Mouse (Mus musculus) urinary bladder, adult 18-20 months (tissue): ENCODE results near the gene Mroh3.
A peak's percentile ranks its signal among the peaks of the same experiment; 100 is the strongest.

Experiments used
- DNase-seq, 2 experiments: peaks; one replicate each; pipeline ENCODE4 v3.0.0; 2022; ENCODE audit warnings: low spot score in 2 of 2, mixed read lengths in 2 of 2

Gene Mroh3

DNA sequence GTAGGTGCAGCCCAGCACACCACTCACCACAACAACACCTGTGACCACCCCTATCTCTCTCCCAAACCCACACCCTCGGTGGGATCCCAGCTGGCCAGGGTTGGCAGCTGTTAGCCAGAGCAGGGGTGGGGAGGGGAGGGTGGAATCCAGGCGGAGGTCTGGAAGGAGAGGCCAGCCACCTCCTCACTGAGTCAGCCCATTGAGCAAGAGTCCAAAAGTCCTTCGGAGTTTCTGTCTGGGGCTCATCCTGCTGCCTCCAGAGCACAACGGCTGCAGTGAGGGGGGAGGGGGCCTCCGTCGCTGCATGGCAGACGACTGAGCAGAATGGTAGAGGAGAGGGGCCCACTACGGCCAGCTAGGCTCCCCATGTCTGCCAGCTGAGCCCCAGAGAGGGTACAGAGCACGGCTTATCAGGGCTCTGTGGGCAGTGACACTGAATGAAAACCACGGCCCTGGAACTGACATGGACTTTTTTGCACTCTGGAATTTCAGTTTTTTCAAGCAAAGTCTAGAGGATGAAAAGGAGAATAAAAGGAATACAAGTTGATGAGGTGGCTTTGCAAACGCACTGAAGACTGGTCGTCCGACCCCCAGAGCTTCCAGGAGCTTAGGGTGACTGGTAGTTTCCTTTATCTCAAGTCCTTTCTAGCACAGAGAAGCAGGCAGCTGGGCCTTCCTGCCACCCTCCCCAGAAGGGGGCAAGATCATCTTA lies 15.9 kb upstream of the Mroh3 start:
- DNase-seq = peak in 1 of 2 experiments; percentile 41

DNA sequence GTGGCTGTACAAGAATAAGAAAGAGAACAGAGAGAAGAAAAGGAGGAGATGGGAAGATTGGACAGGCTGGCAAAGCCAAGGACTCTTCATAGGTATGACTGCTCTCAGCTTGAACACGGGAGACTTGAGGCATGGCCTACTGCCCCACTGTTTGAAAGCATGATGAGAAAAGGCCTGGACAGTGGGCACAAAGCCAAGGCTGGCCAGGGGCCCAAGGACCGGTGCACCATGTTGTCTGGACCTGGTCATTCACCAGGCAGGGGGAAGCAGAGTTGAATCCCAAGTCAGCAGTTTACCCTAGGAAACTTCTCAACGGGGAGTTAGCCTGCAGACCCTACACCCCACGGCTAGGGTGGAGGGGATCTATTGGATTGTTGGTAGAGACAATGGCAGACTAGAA lies 15.2 kb upstream of the Mroh3 start:
- no peak for DNase-seq

DNA sequence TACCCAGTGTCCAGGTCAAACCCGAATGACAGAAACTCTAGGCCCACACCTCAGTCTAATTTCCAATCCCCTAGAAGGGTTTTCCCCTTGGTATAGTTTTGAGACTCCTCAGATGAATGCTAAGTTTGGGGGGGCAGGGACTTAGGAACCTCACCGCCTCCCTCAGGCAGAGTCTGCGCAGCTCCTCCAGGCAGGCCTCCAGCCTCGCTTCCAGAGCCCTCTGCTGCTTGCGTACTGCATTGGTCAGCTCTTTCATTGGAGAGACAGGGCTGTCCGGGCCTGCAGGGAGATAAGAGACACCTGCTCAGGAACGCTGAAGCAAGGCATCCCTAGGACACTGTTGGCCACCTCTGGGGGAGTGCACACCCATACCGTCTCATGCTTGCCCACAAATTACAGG lies 14.0 kb upstream of the Mroh3 start:
- DNase-seq = no peak

DNA sequence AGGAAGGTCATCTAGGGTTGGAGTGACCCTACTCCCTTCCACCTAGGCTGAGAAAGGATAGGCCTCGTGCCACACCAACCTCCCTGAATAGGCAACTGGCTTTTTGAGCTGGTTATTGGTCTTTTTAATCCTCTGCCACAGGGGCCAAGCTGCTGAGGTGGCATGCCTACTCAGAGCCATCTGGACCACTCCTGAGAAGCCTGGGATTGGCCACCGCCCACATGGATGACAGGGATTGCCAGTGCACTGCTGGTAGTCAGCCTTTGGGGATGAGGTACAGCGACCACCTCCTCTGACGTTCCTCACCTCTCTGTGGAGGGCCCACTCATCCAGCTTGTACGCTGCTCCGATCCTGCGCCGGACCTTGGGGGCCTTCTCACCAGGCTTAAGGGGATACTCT lies 13.2 kb upstream of the Mroh3 start:
- DNase-seq = no peak

DNA sequence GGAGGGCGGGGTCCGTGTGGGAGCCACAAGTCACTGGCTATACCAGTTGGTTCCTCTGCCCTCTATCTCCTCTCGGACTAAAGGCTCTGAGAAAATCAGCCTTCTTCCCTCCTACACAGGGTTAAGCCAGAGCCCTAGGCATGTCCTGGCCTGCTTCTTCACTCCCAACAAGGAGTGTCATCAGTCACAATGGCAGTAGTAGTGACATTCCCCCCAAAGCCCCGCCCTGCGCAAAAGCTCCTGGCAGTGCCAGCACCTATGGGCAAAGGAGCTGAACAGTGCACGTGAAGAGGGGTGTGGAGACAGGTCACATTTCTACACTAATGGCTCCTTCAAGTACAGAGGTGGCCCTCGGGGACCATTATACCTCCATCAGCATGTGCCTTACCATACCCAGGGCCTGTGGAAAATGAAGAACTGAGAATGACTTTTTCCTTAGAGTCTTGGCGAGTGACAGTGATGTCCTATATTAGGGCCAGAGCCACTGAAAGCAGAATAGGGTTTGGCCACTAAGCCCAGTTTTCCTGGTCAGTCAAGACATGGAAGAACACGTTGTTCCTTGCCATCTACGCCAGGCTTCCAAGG lies 11.2 kb upstream of the Mroh3 start:
- peak; percentile 58 to 75 for DNase-seq

DNA sequence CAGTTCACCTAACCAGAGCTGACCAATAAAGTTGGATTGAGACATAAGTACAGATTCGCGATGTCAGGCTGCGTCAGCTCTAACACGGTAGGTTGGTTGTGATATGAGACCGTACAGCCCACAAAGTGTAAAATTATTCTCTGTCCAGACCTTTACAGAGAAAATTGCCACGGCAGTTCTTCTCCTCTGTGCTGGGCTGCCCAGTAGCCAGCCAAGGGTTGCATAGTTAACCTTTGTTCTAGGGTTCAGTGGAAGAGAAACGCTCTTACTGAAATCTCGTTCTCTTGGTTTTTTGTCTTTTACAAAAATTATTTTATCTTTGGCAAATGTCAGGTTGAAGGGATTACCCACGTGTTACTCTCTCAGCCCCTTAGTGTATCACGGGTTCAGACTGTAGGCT lies 9.8 kb upstream of the Mroh3 start:
- no peak for DNase-seq

DNA sequence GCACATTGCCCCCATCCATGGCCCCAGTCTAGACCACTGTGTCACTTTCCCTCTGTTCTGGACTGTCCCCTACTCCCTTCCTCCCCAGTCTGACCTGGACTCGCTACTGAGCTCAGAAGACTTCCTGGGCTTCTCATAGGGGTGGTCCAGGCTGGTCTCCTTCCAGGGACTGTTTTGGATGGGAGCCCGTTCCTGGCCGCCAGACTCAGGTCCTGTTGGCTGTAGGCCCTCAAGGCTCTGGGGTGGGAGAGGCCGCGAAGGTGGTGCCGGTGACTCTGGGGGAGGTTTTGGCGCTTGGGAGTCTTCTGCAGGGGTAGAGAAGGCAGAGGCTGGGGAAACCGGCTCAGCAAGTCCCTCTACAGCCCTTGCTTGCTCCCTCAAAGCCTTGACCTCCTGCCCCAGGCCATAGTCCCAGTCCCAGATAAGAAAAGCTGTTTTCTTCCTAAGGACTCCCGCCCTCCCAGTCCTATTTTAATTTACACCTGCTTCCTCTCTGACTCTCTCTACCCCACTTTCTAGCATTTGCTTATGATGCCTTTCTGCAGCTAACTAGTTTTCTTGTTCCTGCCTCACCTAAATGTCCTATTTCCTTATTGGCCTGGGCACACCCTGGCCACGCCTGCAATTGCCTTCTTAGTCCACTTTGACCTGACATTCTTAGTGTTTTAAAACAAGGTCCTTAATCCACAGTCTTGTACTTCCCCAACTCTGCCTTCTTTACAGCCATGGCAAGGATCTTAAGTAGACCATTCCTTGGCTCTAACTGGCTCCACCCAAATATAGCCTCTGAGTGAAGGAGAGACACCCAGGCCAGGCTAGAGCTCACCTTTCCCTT lies 7.6 kb upstream of the Mroh3 start:
- peak; percentile 60 to 71 for DNase-seq

DNA sequence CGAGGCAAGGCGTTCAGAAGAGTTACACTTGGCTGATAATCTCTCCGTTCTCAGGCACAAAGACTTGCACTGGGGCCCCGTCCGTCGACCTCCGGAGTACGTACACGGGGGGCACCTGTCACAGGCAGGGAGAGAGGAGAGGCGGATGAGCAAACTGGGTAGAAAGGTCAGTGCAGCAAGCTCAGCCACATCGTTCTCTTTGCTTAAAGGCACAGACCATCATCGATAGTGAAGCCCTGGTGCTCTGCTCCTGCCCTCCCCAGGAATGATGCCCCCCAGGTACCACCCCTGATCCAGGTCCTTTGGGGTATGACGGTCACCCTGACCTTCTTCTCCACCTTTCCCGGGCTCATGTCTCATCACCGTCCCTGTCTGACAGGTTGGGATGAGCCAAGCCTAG lies 1.7 kb upstream of the Mroh3 start:
- no peak for DNase-seq

DNA sequence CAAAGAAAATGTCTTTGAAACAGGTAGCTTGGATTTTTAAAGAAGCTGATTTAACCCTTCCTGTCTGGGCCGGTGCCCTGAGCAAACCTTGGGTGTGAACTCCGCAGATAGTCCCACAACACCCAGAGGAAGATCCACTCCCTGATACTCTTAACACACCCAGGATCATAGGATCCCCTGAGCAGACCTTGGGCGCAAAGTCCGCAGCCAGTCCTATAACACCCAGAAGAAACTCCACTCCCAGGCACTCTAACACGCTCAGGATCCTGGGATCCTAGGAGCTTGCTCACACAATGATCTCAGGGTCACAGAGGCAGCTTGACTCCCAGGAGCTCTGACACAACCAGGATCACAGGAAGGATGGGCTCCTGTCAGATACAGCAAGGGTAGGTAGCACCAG lies 22.6 kb downstream of the Mroh3 start:
- DNase-seq = no peak

DNA sequence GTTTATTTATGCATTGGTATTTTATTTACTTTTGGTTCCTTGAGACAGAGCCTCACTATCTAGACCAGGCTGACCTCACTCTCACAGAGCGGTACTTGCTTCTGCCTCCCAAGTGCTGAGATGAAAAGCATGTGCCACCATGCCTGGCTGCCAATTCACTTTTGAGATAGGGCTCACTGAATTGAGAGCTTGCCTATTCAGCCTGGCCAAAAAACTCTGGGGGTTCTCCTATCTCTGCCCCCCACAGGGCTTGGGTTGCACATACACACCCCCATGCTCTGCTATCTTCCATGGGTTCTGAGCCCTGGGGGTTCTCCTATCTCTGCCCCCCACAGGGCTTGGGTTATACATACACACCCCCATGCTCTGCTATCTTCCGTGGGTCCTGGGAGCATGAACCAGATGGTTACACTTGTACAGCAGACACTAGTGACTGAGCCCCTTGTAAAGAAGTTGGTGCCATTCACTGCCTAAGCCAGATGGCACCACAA lies 33.1 kb downstream of the Mroh3 start:
- DNase-seq = no peak

DNA sequence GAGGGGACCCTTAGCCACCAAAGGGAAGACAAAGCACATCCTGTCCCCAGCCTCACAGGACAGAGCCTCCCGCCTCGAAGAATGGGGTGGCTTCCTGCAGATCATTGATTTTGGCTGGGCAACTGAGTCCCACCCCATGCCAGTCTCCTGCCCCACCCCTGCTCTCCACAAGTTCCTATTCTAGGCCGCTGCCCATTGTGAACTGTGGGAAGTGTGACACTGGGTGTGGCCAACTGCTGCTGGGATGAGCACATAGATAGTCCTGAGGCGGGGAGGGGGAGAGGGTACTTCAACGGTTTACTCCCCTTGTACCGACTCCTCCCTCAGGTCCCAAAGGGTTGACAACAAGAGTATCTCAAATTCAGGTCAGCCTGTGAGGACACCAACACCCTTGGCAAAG lies 33.9 kb downstream of the Mroh3 start:
- DNase-seq = no peak

DNA sequence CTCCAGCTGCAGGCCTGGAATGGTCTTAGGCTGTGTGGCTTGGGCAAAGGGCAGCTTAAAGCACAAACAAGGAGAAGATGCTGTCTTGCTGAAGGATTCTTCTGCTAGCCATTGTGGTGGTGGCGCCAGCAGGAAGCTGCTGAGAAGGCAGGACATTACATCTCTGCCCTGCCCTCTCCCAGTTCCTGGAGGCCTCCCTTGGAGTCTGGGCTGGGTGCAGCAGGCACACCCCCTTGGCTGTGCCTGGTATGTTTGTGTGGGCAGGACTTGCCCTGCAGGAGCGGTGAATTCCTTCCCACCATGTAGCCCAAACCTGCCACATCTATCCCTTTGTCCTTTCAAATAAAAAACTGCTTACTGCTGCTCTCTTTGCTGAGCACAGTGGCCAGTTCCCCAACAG lies 35.5 kb downstream of the Mroh3 start:
- peak in 1 of 2 experiments; percentile 16 for DNase-seq

DNA sequence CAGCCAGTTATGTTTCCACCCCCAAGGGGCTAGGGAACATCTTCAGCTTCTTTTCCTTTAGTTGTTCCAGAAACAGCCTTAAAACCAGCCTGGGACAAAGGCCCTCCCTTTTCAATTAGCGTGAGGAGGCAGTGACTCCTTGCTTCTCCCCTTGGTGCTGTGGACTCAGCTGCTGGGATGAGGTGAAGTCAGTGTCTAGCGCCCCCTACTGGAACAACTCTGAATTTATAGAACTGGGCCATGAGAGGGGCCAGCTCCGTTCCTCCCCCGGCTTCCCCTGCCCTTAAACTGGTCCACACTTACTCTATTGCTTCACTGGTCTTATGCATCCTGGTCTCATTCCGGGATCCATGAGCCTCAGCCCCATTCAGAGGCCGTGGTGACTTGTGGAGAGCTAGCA lies 37.4 kb downstream of the Mroh3 start:
- DNase-seq = no peak

DNA sequence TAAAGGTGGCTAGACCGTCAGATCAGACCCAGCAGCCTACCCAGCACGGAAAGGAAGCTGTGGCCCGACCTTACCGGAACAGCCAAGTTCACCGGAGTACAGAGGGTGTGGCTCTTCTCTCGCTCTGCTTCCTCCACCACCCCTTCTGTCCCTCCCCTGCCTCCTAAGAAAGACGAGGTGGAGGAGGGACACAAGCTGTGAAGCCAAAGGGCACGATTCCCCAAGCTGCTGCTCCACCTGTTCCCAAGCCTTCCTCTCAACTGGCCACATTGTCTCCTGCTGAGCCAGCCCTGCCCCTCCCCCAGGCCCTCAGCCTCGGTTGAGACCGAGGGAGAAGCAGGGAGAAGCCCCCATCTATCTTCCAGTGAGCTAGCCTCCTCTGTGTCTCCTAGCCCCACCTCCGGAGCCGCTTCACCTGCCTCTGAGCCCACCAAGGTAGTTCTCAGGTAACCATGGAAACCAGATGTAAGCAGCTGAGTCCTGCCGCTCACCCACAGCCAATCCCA lies 38.5 kb downstream of the Mroh3 start:
- peak in 1 of 2 experiments; percentile 31 for DNase-seq

DNA sequence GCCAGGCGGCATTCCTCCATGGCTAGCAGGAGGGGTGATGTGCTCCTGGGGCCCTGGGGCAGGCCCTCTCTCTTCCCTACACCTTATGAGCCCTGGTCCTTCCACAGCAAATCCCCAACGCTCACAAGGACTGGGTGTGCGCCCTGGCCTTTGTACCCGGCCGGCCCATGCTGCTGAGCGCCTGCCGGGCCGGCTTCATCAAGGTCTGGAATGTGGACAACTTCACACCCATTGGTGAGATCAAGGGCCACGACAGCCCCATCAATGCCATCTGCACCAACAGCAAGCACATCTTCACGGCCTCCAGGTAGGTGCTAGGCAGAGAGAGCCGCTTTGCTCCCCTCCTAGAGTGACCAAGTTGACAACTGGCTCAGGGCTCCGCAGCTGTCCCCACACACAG lies 39.9 kb downstream of the Mroh3 start:
- no peak for DNase-seq

DNA sequence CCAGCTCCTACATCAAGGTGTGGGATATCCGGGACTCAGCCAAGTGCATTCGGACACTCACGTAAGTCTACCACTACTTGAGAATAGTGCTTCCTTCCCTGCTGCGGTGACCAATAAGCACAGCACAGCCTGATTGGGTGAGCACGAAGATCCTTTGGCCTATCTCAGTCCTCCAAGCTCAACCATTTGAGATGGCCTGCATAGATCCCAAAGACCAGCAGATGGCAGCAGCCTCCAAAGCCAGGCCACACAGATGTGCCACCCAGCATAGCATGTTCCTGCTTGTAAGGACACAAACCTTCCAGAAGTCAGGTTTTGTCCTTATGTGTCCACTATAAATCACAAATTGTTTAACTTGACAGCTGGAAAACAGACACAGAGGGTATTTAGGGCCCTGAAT lies 42.5 kb downstream of the Mroh3 start:
- DNase-seq = peak; percentile 29 to 63

DNA sequence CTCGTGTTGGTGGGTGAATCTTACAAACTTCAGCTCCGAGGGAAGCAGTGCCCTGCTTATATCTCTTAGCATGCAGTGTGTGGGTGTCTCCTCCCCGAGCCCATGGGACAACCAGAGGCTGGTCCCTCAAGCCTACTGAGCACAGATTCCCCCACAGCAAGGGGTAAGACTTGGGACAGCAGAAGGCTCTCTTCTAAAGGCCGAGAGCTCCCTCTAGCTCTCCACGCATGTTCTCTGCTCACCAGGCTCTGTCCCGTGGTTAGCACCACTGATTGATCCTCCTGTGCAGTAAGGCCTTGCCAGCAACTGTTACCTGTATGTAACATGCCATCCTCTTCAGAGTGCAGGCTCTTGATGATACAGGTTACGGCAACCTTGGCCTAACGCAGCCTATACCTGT lies 45.0 kb downstream of the Mroh3 start:
- DNase-seq = no peak

DNA sequence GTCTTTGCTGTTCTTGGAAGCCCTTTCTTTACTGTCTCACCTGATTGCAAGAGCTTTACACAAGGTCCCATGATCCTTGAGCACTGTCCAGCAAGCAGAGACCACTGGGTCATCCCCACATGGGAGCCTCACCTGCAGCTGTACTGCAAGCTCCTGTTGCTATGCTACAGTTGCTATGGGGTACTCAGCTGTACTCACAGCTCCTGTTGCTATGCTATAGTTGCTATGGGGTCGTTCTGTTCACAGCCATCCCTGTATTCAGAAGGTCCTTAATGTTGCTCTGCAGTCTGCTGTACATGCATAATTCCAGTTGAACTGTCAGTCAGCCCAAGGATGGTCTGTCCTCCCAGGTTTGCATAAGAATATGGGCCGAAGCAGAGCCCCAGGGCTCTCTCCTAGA lies 47.2 kb downstream of the Mroh3 start:
- no peak for DNase-seq

DNA sequence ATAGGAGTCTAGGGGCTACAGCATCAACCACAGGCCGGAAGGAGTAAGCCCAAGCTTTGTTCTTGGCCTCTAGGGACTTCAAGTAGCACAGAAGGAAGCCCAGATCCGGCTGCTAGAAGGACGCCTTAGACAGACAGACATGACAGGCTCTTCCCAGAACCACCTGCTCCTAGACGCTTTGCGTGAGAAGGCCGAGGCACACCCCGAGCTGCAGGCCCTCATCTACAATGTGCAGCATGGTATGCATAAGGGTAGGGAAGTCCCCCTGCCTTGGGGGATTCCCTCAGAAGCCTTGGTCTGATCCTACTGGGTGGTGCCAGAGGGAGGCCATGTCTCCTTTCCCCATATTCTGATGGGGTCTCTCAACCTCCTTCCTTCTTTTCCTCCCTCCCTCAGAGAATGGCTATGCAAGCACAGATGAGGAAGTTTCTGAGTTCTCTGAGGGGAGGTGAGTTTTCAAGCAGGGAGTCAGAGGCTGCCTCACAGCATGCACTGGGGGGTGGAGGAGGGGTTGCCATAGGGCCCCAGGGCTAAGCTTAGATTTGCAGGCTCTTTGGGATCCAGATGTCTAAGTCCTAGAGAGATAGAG lies 51.2 kb downstream of the Mroh3 start:
- DNase-seq = no peak

DNA sequence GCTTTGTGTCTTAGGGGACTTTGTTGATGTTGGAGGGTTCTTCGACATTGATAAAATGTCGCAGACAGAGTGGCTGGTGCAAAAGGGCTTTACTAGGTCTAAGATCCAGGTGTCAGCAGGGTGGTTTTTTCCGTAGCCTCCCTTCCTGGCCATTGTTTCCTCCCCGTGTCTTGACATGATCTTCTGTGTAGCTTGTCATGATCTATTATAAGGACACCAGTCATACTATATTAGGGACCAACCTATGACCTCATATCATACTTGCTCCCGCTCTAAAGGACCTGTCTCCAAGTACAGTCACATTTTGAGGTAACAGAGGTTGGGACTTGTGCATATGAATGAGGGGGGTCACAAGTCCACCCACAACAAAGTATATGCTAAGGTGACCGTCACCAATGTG lies 51.7 kb downstream of the Mroh3 start:
- no peak for DNase-seq

DNA sequence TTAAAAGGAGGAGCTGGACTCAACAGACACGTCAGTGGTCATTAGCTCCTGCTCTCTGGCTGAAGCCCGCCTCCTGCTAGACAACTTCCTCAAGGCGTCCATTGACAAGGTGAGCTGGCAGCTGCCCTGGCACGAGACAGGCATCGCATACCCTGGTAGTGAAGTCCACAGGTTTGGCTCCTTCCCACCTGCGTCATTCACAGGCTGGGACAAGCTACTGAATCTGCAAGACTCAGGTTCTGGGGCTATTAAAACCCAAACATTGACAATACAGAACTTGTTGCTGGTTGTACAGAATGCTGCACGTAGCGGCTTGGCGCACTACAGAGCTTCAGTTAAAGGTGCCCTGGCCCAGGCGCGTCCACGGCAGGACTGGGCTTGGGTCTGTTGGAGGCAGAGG lies 52.3 kb downstream of the Mroh3 start:
- DNase-seq = no peak

DNA sequence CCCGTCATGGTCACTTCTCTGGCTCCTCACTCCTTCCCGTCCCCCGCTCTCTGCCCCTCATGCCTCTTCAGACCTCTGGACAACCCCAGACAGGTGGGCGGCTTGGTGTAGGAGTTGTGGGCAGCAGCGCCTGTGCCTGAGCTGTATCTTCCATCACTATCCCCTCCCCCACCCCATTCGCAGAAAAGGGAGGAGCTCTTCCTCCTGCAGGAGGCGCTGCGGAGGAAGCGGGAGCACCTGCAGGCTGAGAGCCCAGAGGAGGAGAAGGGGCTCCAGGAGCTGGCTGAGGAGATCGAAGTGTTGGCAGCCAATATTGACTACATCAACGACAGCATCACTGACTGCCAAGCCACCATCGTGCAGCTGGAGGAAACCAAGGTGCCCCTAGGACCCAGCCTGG lies 52.8 kb downstream of the Mroh3 start:
- no peak for DNase-seq
